Mouse (Mus musculus) gastrocnemius, postnatal 25 days (tissue): ENCODE data around the gene D630039A03Rik. TPM values are rescaled to one million over a fixed set of nuclear protein-coding genes. Genes with fewer than 3 reads are reported as not detected.

Experiments
- DNase-seq: peaks from one replicate; pipeline ENCODE4 v3.0.0; 2022
- total RNA-seq, 2 experiments: library from RNA; stranded (reverse); gene quantifications; 1 replicate in 1 of 2; 2 replicates in 1 of 2; pipeline ENCODE4 v1.2.3; 2021

Gene D630039A03Rik
- total RNA-seq, 2 experiments from 2014 or later: not detected

- no peak for DNase-seq
These were observed 11.5 kb upstream of the D630039A03Rik start for GRCm38 (mm10) chr4:57927464-57928205.

- DNase-seq: no peak
These were observed 8.5 kb upstream of the D630039A03Rik start for GRCm38 (mm10) chr4:57924556-57925071.

- no peak for DNase-seq
These were observed 6.1 kb upstream of the D630039A03Rik start for GRCm38 (mm10) chr4:57922171-57922570.

- no peak for DNase-seq
These were observed 4.4 kb upstream of the D630039A03Rik start for GRCm38 (mm10) chr4:57920522-57920921.

- no peak for DNase-seq
These were observed 3.7 kb upstream of the D630039A03Rik start for GRCm38 (mm10) chr4:57919494-57920423.

- no peak for DNase-seq
These were observed 614 bp upstream of the D630039A03Rik start for GRCm38 (mm10) chr4:57916711-57917110.

GRCm38 (mm10) chr4:57915216-57915965, 706 bp downstream of the D630039A03Rik start:
- DNase-seq: peak; percentile 31

GRCm38 (mm10) chr4:57914193-57915190, 1.6 kb downstream of the D630039A03Rik start:
- no peak for DNase-seq

GRCm38 (mm10) chr4:57913021-57913420, 3.1 kb downstream of the D630039A03Rik start:
- no peak for DNase-seq

GRCm38 (mm10) chr4:57908860-57909259, 7.2 kb downstream of the D630039A03Rik start:
- DNase-seq: no peak

GRCm38 (mm10) chr4:57906708-57907107, 9.4 kb downstream of the D630039A03Rik start:
- no peak for DNase-seq

- no peak for DNase-seq
These were observed 11.5 kb downstream of the D630039A03Rik start for GRCm38 (mm10) chr4:57904638-57905037.

- no peak for DNase-seq
These were observed 11.9 kb downstream of the D630039A03Rik start for GRCm38 (mm10) chr4:57904211-57904610.

GRCm38 (mm10) chr4:57902619-57903018, 13.5 kb downstream of the D630039A03Rik start:
- no peak for DNase-seq

- no peak for DNase-seq
These were observed 14.9 kb downstream of the D630039A03Rik start for GRCm38 (mm10) chr4:57901210-57901609.

- DNase-seq: no peak
These were observed 19.5 kb downstream of the D630039A03Rik start for GRCm38 (mm10) chr4:57896631-57897030.

GRCm38 (mm10) chr4:57895902-57896301, 20.2 kb downstream of the D630039A03Rik start:
- no peak for DNase-seq

- no peak for DNase-seq
These were observed 21.0 kb downstream of the D630039A03Rik start for GRCm38 (mm10) chr4:57895140-57895539.

- DNase-seq: no peak
These were observed 24.0 kb downstream of the D630039A03Rik start for GRCm38 (mm10) chr4:57892001-57892586.

GRCm38 (mm10) chr4:57889773-57890172, 26.3 kb downstream of the D630039A03Rik start:
- no peak for DNase-seq
